Mouse (Mus musculus) limb, embryonic 12.5 days (tissue): ENCODE data around the gene Lrig1. TPM values are rescaled to one million over a fixed set of nuclear protein-coding genes. Genes with fewer than 3 reads are reported as not detected.

Source experiments
- ATAC-seq: fragments of 200-750 bp; cut with Nextera tagmentation; 2 replicates; pipeline ENCODE4 v1.8.0; 2017; ENCODE audit warnings: low read depth, moderate TSS enrichment; ENCODE audit not compliant: insufficient number of reproducible peaks, insufficient read depth, low FRiP score, low TSS enrichment
- H3K27ac ChIP-seq: fragments of 300-500 bp; sonication (generic); 2 replicates; pipeline ENCODE4 v1.5.1; 2016; ENCODE audit warnings: mild to moderate bottlenecking, moderate library complexity
- H3K27me3 ChIP-seq: fragments of 300-500 bp; sonication (generic); 2 replicates; pipeline ENCODE4 v1.6.1; 2016; ENCODE audit warnings: mild to moderate bottlenecking, moderate library complexity
- H3K36me3 ChIP-seq: fragments of 300-500 bp; sonication (generic); 2 replicates; pipeline ENCODE4 v1.6.1; 2016; ENCODE audit warnings: mild to moderate bottlenecking, moderate library complexity
- H3K4me1 ChIP-seq: fragments of 300-500 bp; sonication (generic); replicated peaks from 2 replicates; pipeline ENCODE4 v1.6.1; 2016
- H3K4me2 ChIP-seq: fragments of 300-500 bp; sonication (generic); 2 replicates; pipeline ENCODE4 v1.6.1; 2016; ENCODE audit warnings: mild to moderate bottlenecking, moderate library complexity
- H3K4me3 ChIP-seq: fragments of 300-500 bp; sonication (generic); replicated peaks from 2 replicates; pipeline ENCODE4 v1.5.1; 2016; ENCODE audit warnings: mild to moderate bottlenecking
- H3K9ac ChIP-seq: fragments of 300-500 bp; sonication (generic); replicated peaks from 2 replicates; pipeline ENCODE4 v1.6.1; 2016; ENCODE audit warnings: mild to moderate bottlenecking, moderate library complexity
- H3K9me3 ChIP-seq: fragments of 300-500 bp; sonication (generic); 2 replicates; pipeline ENCODE4 v1.6.1; 2016; ENCODE audit warnings: mild to moderate bottlenecking, moderate library complexity
- WGBS: fragments of 180-500 bp; shearing (Covaris S2); methylation state at CpG from one replicate; pipeline ENCODE4 v1.1.7; 2016; 5-methylcytosine and 5-hydroxymethylcytosine counted together
- polyA plus RNA-seq: library from polyadenylated mRNA; unstranded; fragments of >200 nt; fragmentation: Nextera tagmentation; extraction: Ambion mirVana; gene quantifications from 2 replicates; pipeline ENCODE4 v1.2.1, GENCODE M21; 2016

Gene Lrig1
- polyA plus RNA-seq, 1 experiment from 2014 or later: 20.5 TPM

GRCm38 (mm10) chr6:94614346-94614745 is 85.6 kb downstream of the Lrig1 start:
- peaks cover 44% of the 10 kb centered on the region for H3K4me1 ChIP-seq
- H3K9ac ChIP-seq: no peak overlapping the region
- H3K4me3 ChIP-seq: no peak overlapping the region
- H3K36me3 ChIP-seq: peaks cover 95% of the 10 kb centered on the region
- no peaks in the 10 kb centered on the region for H3K9me3 ChIP-seq
- ATAC-seq: no peak
- no peak overlapping the region for H3K4me2 ChIP-seq
- 90% methylated on average over 6 of the region's 6 CpGs for WGBS
- no peak overlapping the region for H3K27ac ChIP-seq
- H3K27me3 ChIP-seq: no peaks in the 10 kb centered on the region

GRCm38 (mm10) chr6:94613235-94613895 is 86.6 kb downstream of the Lrig1 start:
- H3K36me3 ChIP-seq: peaks cover 99% of the 10 kb centered on the region

DNA sequence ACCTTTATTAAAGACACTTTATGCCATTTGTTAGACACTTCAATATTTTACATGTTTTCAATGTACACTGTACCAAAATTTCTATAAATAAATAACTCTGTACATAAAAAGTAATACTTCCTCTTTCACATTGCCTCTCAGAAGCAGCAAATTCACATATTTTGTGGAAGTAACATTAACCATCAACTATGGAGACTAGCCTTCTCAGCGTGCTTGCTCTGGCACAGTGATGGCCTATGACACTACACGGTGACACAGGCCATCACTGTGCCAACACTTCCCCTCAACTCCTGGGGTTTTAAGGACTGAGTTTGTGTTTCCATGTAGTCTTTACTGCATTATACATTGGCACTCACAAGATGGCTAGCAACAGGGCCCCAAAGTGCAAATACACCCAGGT is 95.4 kb downstream of the Lrig1 start:
- no peak overlapping the region for H3K9ac ChIP-seq
- no peaks in the 10 kb centered on the region; the same call in none of the 2 replicates for H3K27me3 ChIP-seq
- H3K4me1 ChIP-seq: peaks cover 30% of the 10 kb centered on the region
- 0 out of 2 replicates have a peak overlapping the region, but pooled peaks have one; percentile 45 for H3K27ac ChIP-seq
- ATAC-seq: no peak
- 89% methylated on average over 2 of the region's 2 CpGs for WGBS
- H3K4me2 ChIP-seq: no peak overlapping the region
- H3K36me3 ChIP-seq: peaks cover 87% of the 10 kb centered on the region
- H3K4me3 ChIP-seq: no peak overlapping the region
- no peaks in the 10 kb centered on the region for H3K9me3 ChIP-seq

More at GRCm38 (mm10) chr6:94613235-94613895, 86.6 kb downstream of the Lrig1 start:
- Histone ChIP-seq H3K9ac (no peak overlapping the region), H3K4me3 (no peak overlapping the region), H3K4me1 (peaks cover 34% of the 10 kb centered on the region), H3K27ac (no peak overlapping the region; the same call in 1 of the 2 replicates), H3K4me2 (no peak overlapping the region), H3K9me3 (no peaks in the 10 kb centered on the region), H3K27me3 (no peaks in the 10 kb centered on the region)
- 75% methylated on average over 6 of the region's 6 CpGs for WGBS
- no peak for ATAC-seq

- ATAC-seq: 0 out of 2 replicates have a peak, but pooled peaks have one; percentile 50
- Histone ChIP-seq H3K36me3 (peaks cover 82% of the 10 kb centered on the region), H3K9me3 (no peaks in the 10 kb centered on the region), H3K27ac (peak overlapping the region; percentile 74), H3K9ac (no peak overlapping the region), H3K4me3 (no peak overlapping the region), H3K4me1 (peaks cover 30% of the 10 kb centered on the region), H3K27me3 (no peaks in the 10 kb centered on the region; the same call in none of the 2 replicates), H3K4me2 (no peak overlapping the region)
- WGBS: 46% methylated on average over 3 of the region's 3 CpGs
These were observed 95.9 kb downstream of the Lrig1 start for GRCm38 (mm10) chr6:94604072-94604471.

GRCm38 (mm10) chr6:94601811-94602210 is 98.1 kb downstream of the Lrig1 start:
- Histone ChIP-seq H3K27ac (0 out of 2 replicates have a peak overlapping the region, but pooled peaks have one; percentile 13), H3K4me1 (peaks cover 35% of the 10 kb centered on the region), H3K4me2 (no peak overlapping the region), H3K9me3 (no peaks in the 10 kb centered on the region), H3K36me3 (peaks cover 59% of the 10 kb centered on the region), H3K4me3 (no peak overlapping the region), H3K27me3 (no peaks in the 10 kb centered on the region; the same call in 1 of the 2 replicates), H3K9ac (0 out of 2 replicates have a peak overlapping the region, but pooled peaks have one; percentile 23)
- no peak for ATAC-seq
- 55% methylated on average over 5 of the region's 5 CpGs for WGBS

DNA sequence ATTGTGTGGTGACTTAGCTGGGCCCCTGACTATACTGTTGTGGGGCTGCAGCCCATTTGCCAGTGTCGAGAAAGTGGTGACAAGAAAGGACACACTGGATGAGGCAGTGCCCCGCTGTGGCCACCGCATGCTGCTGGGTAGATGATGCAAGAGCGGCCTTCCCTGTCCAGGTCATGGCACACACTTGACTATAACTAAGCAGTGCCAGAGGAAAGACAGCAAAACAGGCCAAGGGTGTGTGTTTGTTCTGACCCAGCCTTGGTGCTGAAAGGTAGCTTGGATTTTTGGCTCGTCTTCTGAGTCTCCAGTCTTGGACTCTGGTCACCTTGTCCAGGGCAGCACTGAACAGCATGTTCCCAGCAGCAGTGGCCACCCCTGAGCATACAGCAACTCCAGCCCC is 98.9 kb downstream of the Lrig1 start:
- WGBS: 89% methylated on average over 5 of the region's 5 CpGs
- Histone ChIP-seq H3K4me1 (peaks cover 42% of the 10 kb centered on the region), H3K27me3 (no peaks in the 10 kb centered on the region; the same call in 1 of the 2 replicates), H3K9ac (0 out of 2 replicates have a peak overlapping the region, but pooled peaks have one; percentile 23), H3K4me2 (no peak overlapping the region), H3K4me3 (no peak overlapping the region), H3K27ac (no peak overlapping the region), H3K9me3 (no peaks in the 10 kb centered on the region), H3K36me3 (peaks cover 52% of the 10 kb centered on the region)
- no peak for ATAC-seq

DNA sequence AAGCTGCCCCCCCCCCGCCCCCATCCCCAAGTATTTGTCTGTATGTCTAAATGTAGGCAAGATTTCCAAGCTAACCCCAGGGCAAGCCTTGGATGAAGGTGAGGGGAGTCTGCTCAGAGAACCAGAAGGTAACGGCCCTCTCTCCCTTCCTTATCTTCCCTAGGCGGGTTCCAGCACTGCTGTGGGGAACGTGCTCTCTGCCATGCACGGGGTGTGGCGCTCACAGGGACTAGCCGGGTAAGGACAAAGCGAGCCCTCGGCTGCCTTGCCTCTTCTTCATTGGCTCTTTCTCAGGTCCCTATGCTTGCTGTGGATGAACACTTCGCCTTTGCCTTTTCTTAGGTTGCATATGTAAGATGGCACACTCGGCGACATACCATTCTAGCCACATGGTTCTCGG is 100.9 kb downstream of the Lrig1 start:
- Histone ChIP-seq H3K4me2 (no peak overlapping the region), H3K9ac (no peak overlapping the region), H3K4me1 (peaks cover 52% of the 10 kb centered on the region), H3K27me3 (no peaks in the 10 kb centered on the region; the same call in 1 of the 2 replicates), H3K36me3 (peaks cover 33% of the 10 kb centered on the region), H3K9me3 (no peaks in the 10 kb centered on the region), H3K4me3 (no peak overlapping the region), H3K27ac (no peak overlapping the region)
- WGBS: 92% methylated on average over 13 of the region's 13 CpGs
- no peak for ATAC-seq

DNA sequence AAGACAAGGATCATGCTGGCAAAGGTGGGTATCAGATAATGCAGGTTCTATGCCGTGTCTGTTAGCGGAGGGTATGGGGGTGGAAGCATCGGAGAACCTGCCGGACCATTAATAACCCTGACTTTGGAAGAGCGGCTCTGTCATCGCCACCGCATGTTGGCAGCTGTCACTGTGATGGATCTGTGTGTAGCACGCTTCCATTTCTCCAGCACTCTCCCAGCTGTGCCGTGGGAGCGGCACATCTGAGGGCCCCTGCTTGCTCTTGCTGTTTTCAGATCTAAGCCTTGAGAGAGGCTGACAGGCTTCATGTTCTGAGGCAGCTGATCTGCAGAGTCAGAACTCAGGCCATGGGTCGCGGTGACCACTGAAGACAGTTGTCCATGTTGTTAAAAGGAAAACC is 101.5 kb downstream of the Lrig1 start:
- H3K4me2 ChIP-seq: no peak overlapping the region
- H3K9ac ChIP-seq: no peak overlapping the region
- no peaks in the 10 kb centered on the region for H3K9me3 ChIP-seq
- H3K27ac ChIP-seq: no peak overlapping the region; the same call in 1 of the 2 replicates
- H3K4me3 ChIP-seq: no peak overlapping the region
- 79% methylated on average over 12 of the region's 12 CpGs for WGBS
- peaks cover 52% of the 10 kb centered on the region for H3K4me1 ChIP-seq
- no peaks in the 10 kb centered on the region; the same call in 1 of the 2 replicates for H3K27me3 ChIP-seq
- peaks cover 28% of the 10 kb centered on the region for H3K36me3 ChIP-seq
- ATAC-seq: no peak

GRCm38 (mm10) chr6:94596761-94597485 is 103.0 kb downstream of the Lrig1 start:
- Histone ChIP-seq H3K4me2 (no peak overlapping the region), H3K4me3 (no peak overlapping the region), H3K4me1 (peaks cover 57% of the 10 kb centered on the region), H3K9ac (no peak overlapping the region), H3K27me3 (no peaks in the 10 kb centered on the region), H3K36me3 (peaks cover 18% of the 10 kb centered on the region), H3K9me3 (no peaks in the 10 kb centered on the region), H3K27ac (no peak overlapping the region)
- 66% methylated on average over 10 of the region's 10 CpGs for WGBS
- ATAC-seq: no peak

- no peak overlapping the region for H3K4me3 ChIP-seq
- no peaks in the 10 kb centered on the region for H3K9me3 ChIP-seq
- WGBS: 82% methylated on average over 14 of the region's 14 CpGs
- H3K36me3 ChIP-seq: peaks cover 14% of the 10 kb centered on the region
- H3K9ac ChIP-seq: no peak overlapping the region
- H3K4me1 ChIP-seq: peaks cover 55% of the 10 kb centered on the region
- ATAC-seq: no peak
- no peak overlapping the region for H3K4me2 ChIP-seq
- no peaks in the 10 kb centered on the region for H3K27me3 ChIP-seq
- no peak overlapping the region for H3K27ac ChIP-seq
These were observed 103.8 kb downstream of the Lrig1 start for GRCm38 (mm10) chr6:94596051-94596760.

DNA sequence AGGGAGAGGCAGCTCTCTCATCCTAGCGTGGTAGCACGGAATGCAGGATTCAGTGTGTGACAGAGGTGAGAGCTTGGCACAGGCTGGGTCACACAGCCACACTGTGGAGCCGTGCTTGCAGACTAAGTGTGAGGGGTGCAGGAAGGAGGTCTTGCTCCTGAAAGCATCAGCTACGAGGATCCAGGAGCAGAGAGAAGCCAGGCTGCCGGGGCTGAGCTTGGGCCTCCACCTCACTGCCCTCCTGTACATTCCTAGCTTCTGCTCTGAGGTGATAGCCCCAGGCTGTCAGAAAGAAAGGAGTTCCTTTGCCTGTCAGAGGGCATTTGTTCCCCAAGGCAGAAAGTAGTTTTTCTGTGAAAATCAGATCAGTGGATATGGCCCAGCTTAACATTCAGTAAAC is 104.8 kb downstream of the Lrig1 start:
- H3K27me3 ChIP-seq: no peaks in the 10 kb centered on the region
- no peak for ATAC-seq
- H3K27ac ChIP-seq: peak overlapping the region; percentile 24; the same call in 1 of the 2 replicates
- H3K4me2 ChIP-seq: no peak overlapping the region
- 53% methylated on average over 5 of the region's 5 CpGs for WGBS
- no peaks in the 10 kb centered on the region for H3K9me3 ChIP-seq
- peaks cover 4% of the 10 kb centered on the region for H3K36me3 ChIP-seq
- H3K9ac ChIP-seq: no peak overlapping the region
- no peak overlapping the region for H3K4me3 ChIP-seq
- peaks cover 55% of the 10 kb centered on the region for H3K4me1 ChIP-seq
